Mouse (Mus musculus) large intestine, adult 2 months (tissue): Measurements from ENCODE around the gene Txlna. TPM values are rescaled to one million over a fixed set of nuclear protein-coding genes. Genes with fewer than 3 reads are reported as not detected.

Source experiments
- DNase-seq: peaks from one replicate; pipeline ENCODE4 v3.0.0-alpha.2; 2012; ENCODE audit warnings: low read depth, low spot score
- WGBS: fragments of 180-500 bp; shearing (Covaris S2); methylation state at CpG from one replicate; pipeline ENCODE4 v1.1.7; 2018; 5-methylcytosine and 5-hydroxymethylcytosine counted together
- polyA plus RNA-seq: library from polyadenylated mRNA; depleted of rRNA; stranded (reverse); fragments of >200 nt; gene quantifications from 2 replicates; pipeline ENCODE4 v1.2.3, GENCODE M21; 2012

Txlna gene
- polyA plus RNA-seq, 1 experiment, result 20.3 TPM

GRCm38 (mm10) chr4:129626035-129626434 lies 14.8 kb downstream of the Txlna start:
- WGBS, result 82% methylated on average over 6 of the region's 6 CpGs
- no peak for DNase-seq

- 61% methylated on average over 4 of the region's 4 CpGs for WGBS
- DNase-seq, result no peak
Observed at GRCm38 (mm10) chr4:129625496-129625895, 15.4 kb downstream of the Txlna start.

- 3% methylated on average over 6 of the region's 6 CpGs for WGBS
- no peak for DNase-seq
Observed at GRCm38 (mm10) chr4:129625029-129625370, 15.9 kb downstream of the Txlna start.

- DNase-seq, result no peak
- WGBS, result 3% methylated on average over 18 of the region's 18 CpGs
Observed at GRCm38 (mm10) chr4:129624281-129625028, 16.4 kb downstream of the Txlna start.

- under 1% methylated on average over 10 of the region's 10 CpGs for WGBS
- DNase-seq, result no peak
Observed at GRCm38 (mm10) chr4:129623681-129624091, 17.2 kb downstream of the Txlna start, which contains the start of gene Ccdc28b. Gene Ccdc28b, minus strand, starts transcription at chr4:129623947.

GRCm38 (mm10) chr4:129622803-129623535 lies 17.9 kb downstream of the Txlna start:
- 20% methylated on average over 8 of the region's 8 CpGs for WGBS
- DNase-seq, result no peak

GRCm38 (mm10) chr4:129622120-129622802 lies 18.6 kb downstream of the Txlna start:
- WGBS, result 80% methylated on average over 11 of the region's 11 CpGs
- DNase-seq, result no peak

GRCm38 (mm10) chr4:129621283-129621841 lies 19.5 kb downstream of the Txlna start:
- WGBS, result 21% methylated on average over 8 of the region's 8 CpGs
- no peak for DNase-seq

- DNase-seq, result no peak
- 46% methylated on average over 11 of the region's 11 CpGs for WGBS
Observed at GRCm38 (mm10) chr4:129620419-129621282, 20.2 kb downstream of the Txlna start.

GRCm38 (mm10) chr4:129618786-129619691 lies 21.8 kb downstream of the Txlna start, which contains the start of gene Iqcc:
Gene Iqcc, minus strand, starts transcription at chr4:129619099.
- DNase-seq, result no peak

GRCm38 (mm10) chr4:129618031-129618430 lies 22.8 kb downstream of the Txlna start:
- DNase-seq, result no peak
- 92% methylated on average over 5 of the region's 5 CpGs for WGBS

More at GRCm38 (mm10) chr4:129618786-129619691, 21.8 kb downstream of the Txlna start, which contains the start of gene Iqcc:
- WGBS, result 3% methylated on average over 44 of the region's 44 CpGs

- 90% methylated on average over 7 of the region's 7 CpGs for WGBS
- DNase-seq, result no peak
Observed at GRCm38 (mm10) chr4:129617121-129617641, 23.7 kb downstream of the Txlna start.

GRCm38 (mm10) chr4:129616631-129617030 lies 24.2 kb downstream of the Txlna start:
- DNase-seq, result no peak
- 85% methylated on average over 3 of the region's 3 CpGs for WGBS

GRCm38 (mm10) chr4:129615801-129616290 lies 25.0 kb downstream of the Txlna start:
- 88% methylated on average over 9 of the region's 9 CpGs for WGBS
- no peak for DNase-seq

GRCm38 (mm10) chr4:129614093-129614492 lies 26.8 kb downstream of the Txlna start, which contains the start of gene Dcdc2b:
Gene Dcdc2b, minus strand, starts transcription at chr4:129614257.
- 72% methylated on average over 6 of the region's 6 CpGs for WGBS
- no peak for DNase-seq

- WGBS, result 60% methylated on average over 4 of the region's 4 CpGs
- no peak for DNase-seq
Observed at GRCm38 (mm10) chr4:129610472-129610871, 30.4 kb downstream of the Txlna start.

GRCm38 (mm10) chr4:129610026-129610425 lies 30.8 kb downstream of the Txlna start:
- no peak for DNase-seq
- WGBS, result 54% methylated on average over 4 of the region's 4 CpGs
